Mouse (Mus musculus) cerebellum, adult 2 months (tissue): ENCODE measurements around the gene Sned1. TPM values are rescaled to one million over a fixed set of nuclear protein-coding genes. Genes with fewer than 3 reads are reported as not detected.

Experiments used
- DNase-seq, 2 experiments: peaks; one replicate each; pipeline ENCODE4 v3.0.0; 2021
- H3K27ac ChIP-seq: fragments of 200-500 bp; 2 replicates; pipeline ENCODE4 v1.5.1; 2012; ENCODE audit warnings: low read length, control low read depth, inconsistent platforms; ENCODE audit not compliant: insufficient read depth
- H3K27me3 ChIP-seq: fragments of 200-500 bp; 2 replicates; pipeline ENCODE4 v1.6.1; 2012; ENCODE audit warnings: inconsistent platforms, mild to moderate bottlenecking, low read length, moderate library complexity; ENCODE audit not compliant: control insufficient read depth, insufficient read depth
- H3K4me1 ChIP-seq: fragments of 200-500 bp; 2 replicates; pipeline ENCODE4 v1.6.1; 2011; ENCODE audit warnings: low read length; ENCODE audit not compliant: control insufficient read depth, insufficient read depth
- H3K4me3 ChIP-seq: fragments of 200-500 bp; replicated peaks from 2 replicates; pipeline ENCODE3; 2011; ENCODE audit warnings: mild to moderate bottlenecking, low read depth, low read length, control low read depth; ENCODE audit not compliant: insufficient read depth
- CTCF ChIP-seq: fragments of 200-500 bp; IDR thresholded peaks from 2 replicates; pipeline ENCODE4 v1.5.1; 2011; ENCODE audit warnings: low read depth, mild to moderate bottlenecking, control low read depth, low read length, moderate library complexity, borderline replicate concordance; ENCODE audit not compliant: insufficient read depth
- POLR2A ChIP-seq: fragments of 200-500 bp; IDR thresholded peaks from 2 replicates; pipeline ENCODE4 v1.6.1; 2011; ENCODE audit warnings: low read length, control low read depth, borderline replicate concordance; ENCODE audit not compliant: insufficient read depth
- WGBS: fragments of 180-500 bp; shearing (Covaris S2); methylation state at CpG from one replicate; pipeline ENCODE4 v1.1.7; 2018; 5-methylcytosine and 5-hydroxymethylcytosine counted together
- polyA plus RNA-seq: library from polyadenylated mRNA; depleted of rRNA; stranded (reverse); fragments of >200 nt; gene quantifications from 2 replicates; pipeline ENCODE4 v1.2.3, GENCODE M21; 2012

The Sned1 gene
- polyA plus RNA-seq, 1 experiment, result 18.5 TPM

DNA sequence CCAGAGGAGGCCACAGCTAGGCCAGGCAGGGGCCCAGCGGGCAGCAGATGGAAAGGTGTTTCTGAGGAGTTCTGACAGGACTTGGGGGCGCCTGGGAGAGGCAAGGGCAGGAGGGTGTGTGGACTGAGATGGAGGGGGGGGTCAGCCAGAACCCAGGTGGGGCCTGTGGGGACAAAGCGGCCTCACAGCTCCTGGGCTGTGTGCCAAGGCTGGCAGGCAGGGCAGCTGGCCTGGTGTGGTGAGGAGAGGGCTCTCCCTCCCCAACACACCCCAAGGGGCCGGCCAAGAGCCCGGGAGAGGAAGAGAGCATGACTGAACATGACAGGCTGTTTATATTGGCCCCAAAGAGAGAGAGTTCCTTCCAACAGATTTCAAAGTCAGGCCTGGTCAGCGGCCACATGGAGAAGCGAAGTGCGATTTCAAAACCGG is 25.4 kb upstream of the Sned1 start:
- Histone ChIP-seq H3K27me3 (no peaks in the 10 kb centered on the region), H3K27ac (no peak overlapping the region), H3K4me3 (no peak overlapping the region), H3K4me1 (peaks cover 7% of the 10 kb centered on the region)
- TF ChIP-seq POLR2A (no peak), CTCF (no peak)
- WGBS, result 19% methylated on average over 9 of the region's 9 CpGs
- peak; percentile 31 to 60 for DNase-seq

DNA sequence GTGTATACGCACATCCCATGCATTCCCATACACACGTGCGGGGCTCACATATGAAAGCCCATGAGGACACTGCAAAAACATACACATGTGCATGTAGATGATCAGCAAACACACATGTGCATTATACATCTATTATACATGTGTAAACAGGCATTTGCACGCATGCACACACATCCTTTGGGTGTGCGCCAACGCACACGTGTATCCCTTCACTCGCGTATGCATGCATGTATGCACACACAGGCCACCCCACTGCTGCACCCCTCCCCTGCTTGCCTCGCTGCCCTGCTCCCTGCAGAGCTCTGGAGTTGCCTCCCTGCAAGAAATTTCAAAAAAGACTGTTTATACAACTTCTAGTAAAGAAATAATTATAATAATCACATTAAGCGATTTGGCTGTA is 24.6 kb upstream of the Sned1 start:
- Histone ChIP-seq H3K27ac (no peak overlapping the region), H3K27me3 (no peaks in the 10 kb centered on the region), H3K4me3 (no peak overlapping the region), H3K4me1 (peaks cover 7% of the 10 kb centered on the region)
- WGBS, result 65% methylated on average over 11 of the region's 11 CpGs
- no peak for TF ChIP-seq POLR2A
- TF ChIP-seq CTCF, result no peak
- no peak for DNase-seq

DNA sequence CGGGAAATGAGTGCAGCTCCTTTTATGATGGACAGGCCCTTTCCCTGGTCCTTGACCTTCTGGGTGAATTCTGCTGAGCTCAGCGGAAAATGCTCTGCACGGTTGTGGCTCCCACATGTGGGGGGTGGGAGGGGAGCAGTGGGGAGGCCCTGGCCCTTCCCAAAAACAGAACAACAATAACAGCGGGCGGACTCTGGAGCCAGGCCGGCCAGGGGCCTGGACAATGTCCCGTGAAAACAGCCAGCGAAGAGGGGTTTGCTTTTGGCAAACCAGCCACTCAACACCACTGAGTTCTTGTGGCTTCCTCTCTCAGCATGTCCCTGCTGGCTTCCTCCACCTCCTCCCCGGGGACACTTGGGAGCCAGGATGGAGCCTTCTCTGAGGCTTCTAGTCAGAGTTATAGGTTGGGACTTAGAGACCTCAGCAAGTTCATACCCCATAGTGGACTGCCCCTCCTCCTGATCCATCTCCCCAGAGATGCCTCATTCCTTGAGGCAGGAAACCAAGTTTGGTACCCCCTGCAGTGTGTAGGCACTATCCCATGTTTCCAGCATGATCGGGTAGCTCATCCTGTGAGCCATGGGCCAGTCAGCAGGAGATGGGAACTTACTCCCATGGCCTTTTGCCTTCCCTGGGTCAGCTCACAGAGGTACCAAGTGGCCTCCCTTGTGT is 24.0 kb upstream of the Sned1 start:
- Histone ChIP-seq H3K27ac (no peak overlapping the region), H3K4me1 (peaks cover 7% of the 10 kb centered on the region), H3K27me3 (no peaks in the 10 kb centered on the region), H3K4me3 (no peak overlapping the region)
- 45% methylated on average over 10 of the region's 10 CpGs for WGBS
- peak in 1 of 2 experiments; percentile 21 for DNase-seq
- TF ChIP-seq CTCF, result no peak
- TF ChIP-seq POLR2A, result no peak

DNA sequence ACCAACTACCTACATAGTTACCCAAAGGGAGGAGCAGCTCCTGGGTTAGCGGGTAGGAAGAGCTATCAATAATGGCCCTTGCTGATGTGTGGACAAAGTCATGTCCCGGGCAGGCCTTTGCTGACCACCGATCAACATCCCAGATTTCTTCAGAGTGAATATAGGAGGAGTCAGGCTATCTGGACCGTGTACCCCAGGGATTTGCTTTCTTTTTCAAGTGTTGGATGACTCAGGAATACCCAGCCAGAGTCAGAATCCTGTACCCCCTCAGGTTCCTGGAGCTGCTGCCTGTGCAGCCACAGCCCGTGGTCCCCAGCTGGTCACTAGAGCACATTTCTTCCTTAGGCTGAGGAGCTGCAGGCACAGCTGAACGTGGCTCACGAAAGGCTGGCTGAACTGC is 23.2 kb upstream of the Sned1 start:
- no peak overlapping the region for H3K4me3 ChIP-seq
- H3K4me1 ChIP-seq, result peaks cover 7% of the 10 kb centered on the region
- no peaks in the 10 kb centered on the region for H3K27me3 ChIP-seq
- DNase-seq, result no peak
- WGBS, result 74% methylated on average over 7 of the region's 7 CpGs
- TF ChIP-seq CTCF, result no peak
- TF ChIP-seq POLR2A, result no peak
- H3K27ac ChIP-seq, result no peak overlapping the region

DNA sequence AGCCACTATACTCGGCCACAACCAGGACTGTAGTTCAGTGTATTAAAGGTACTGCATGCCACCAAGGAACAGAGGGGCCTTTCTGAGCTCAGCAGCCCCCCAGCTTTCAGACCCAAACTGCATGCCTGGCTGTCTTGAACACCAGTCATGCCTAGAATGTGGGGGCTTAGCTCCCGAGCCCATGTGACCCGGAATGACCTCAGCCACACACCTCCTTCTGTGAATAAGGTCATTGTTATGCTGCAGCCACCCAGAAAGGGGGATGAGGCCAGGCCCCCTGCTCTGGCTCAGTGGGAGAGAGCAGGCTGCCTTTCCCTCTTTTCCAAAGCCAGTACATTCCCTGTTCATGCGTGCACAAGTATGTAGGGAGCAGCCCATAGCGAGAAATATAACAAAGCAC is 21.0 kb upstream of the Sned1 start:
- Histone ChIP-seq H3K27ac (no peak overlapping the region), H3K27me3 (no peaks in the 10 kb centered on the region), H3K4me1 (peaks cover 7% of the 10 kb centered on the region), H3K4me3 (no peak overlapping the region)
- no peak for DNase-seq
- no peak for TF ChIP-seq POLR2A
- TF ChIP-seq CTCF, result no peak
- WGBS, result 49% methylated on average over 5 of the region's 5 CpGs

DNA sequence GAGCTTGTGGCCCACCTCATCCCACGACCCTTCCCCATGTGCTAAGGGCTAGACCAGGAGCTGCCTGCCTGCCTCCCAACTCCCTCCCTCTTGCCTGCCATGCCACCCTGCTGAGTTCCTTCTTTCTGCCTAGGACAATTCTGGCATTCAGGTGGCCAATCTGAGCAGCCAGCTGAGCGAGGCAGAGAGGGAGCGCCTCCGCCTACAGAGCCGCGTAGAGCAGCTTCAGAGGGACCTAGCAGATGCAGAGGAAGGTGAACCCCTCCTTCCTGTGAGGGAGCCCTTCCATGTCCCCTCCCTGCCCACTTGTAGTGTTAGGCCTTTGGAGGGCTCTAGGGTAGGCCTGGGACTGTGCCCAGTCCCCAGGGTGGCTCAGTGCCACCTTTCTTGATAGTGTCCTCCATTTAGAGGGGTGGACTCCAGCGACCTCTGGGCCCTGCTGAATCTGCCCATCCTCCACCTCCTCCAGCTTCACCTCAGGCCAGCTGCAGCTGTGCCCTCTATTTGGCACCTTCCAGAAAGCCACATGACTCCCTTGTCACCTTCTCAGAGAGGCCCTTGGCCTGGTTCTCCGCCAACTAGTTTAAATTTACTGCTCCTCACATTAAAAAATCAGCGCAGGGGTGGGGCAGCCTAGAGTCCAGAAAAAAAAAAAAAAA is 18.7 kb upstream of the Sned1 start:
- no peaks in the 10 kb centered on the region for H3K4me1 ChIP-seq
- TF ChIP-seq CTCF (no peak), POLR2A (no peak)
- no peak overlapping the region for H3K27ac ChIP-seq
- no peaks in the 10 kb centered on the region for H3K27me3 ChIP-seq
- no peak overlapping the region for H3K4me3 ChIP-seq
- no peak for DNase-seq
- 53% methylated on average over 9 of the region's 9 CpGs for WGBS

DNA sequence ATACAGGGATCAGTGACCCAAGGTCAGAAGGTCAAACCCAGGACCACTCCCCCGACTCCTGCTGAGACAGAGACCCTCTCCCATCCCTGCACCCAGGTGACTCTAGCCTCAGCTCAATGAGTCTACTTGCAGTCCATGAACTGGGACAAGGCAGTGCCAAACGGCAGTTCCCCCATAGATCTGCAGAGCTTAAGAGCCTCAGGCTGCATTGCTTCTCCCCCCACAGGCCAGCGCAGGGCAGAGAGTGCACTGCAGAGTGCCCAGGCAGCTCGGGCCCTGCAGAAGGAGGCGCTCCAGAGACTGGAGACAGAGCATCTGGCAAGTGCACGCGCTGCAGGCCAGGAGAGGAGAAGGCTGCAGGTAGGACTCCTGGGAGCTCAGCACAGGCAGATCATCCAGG is 18.1 kb upstream of the Sned1 start:
- Histone ChIP-seq H3K4me1 (no peaks in the 10 kb centered on the region), H3K4me3 (no peak overlapping the region), H3K27ac (no peak overlapping the region), H3K27me3 (no peaks in the 10 kb centered on the region)
- TF ChIP-seq CTCF (no peak), POLR2A (no peak)
- 62% methylated on average over 7 of the region's 7 CpGs for WGBS
- DNase-seq, result no peak

DNA sequence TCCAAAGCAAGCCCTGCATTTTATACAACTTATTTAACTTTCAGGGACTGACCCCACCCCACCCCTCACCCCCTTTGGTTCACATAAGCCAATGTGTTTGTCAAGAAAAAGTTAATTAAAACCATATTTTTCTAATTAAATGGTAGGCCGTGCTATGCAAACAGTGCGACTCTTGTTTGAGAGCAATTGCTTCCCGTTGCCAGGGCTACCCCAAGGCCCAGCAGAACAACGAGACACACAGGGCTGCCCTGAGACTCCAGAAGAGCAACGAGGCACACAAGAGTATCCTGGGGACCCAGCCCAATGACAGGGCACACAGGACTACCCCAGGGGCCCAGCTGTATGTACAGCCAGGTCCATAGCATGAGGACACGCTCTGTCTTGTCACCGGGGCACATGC is 14.9 kb upstream of the Sned1 start:
- WGBS, result 48% methylated on average over 7 of the region's 7 CpGs
- TF ChIP-seq CTCF (no peak), POLR2A (no peak)
- no peak for DNase-seq
- Histone ChIP-seq H3K4me3 (no peak overlapping the region), H3K4me1 (no peaks in the 10 kb centered on the region), H3K27ac (no peak overlapping the region), H3K27me3 (no peaks in the 10 kb centered on the region)
